ENCODE assay signal across 25 mouse cellular contexts in the genomic region with DNA sequence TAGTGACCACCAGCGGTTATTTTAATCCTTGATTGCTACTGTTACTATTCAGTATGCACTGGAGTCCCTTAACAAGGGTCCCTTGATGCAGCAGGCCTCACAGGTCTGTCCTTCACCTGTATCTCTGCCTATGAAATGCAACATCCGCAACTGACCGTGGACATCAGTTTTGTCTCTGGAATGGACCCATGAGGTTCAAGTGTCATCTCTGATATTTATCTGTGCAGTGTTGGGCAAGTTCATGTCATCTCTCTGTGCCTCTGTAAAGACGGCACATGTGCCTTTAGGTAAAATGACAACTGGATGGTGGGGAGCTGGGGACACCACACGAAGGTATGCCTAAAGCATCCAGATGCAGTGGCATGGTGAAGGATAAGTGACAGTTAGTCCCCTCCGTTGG.
DNase-seq lines count a peak whose midpoint lies in the region; ATAC-seq lines count a peak whose summit lies in the region.
"Had no signal": no experiment of that assay in that cellular context is flagged by ENCODE, and none has a peak within 500 bp of the region (broad histone marks: within the 10 kb centered on the region; RNA-seq: fewer than 3 reads in every experiment).

No protein-coding gene starts in this region.

- DNase-seq in heart, adult 11 months: peak; percentile 82
- no peak for DNase-seq in heart, adult 9 months (ENCODE audit: low spot score in 2 of 2)
- DNase-seq in hindbrain, embryonic 14.5 days (ENCODE audit: low spot score): no peak
- DNase-seq in midbrain, embryonic 14.5 days: no peak
- DNase-seq in urinary bladder, adult 2 months (ENCODE audit: low spot score): no peak
- DNase-seq: adrenal gland, adult 8-10 months; cerebellum, adult 11-12 months; cerebellum, adult 8-10 months; cerebellum, postnatal 10 days; cerebellum, postnatal 36 days; embryo, embryonic 11 days; gastrocnemius, postnatal 10 days; heart, adult 18-20 months; heart, postnatal 14 days; heart, postnatal 4 days had no signal

- no peaks in the 10 kb centered on the region for H3K27me3 ChIP-seq in hindbrain, embryonic 13.5 days
- no peaks in the 10 kb centered on the region for H3K27me3 ChIP-seq in hindbrain, embryonic 14.5 days (ENCODE audit: control insufficient read depth, insufficient read depth, low read length)
- H3K27me3 ChIP-seq in midbrain, embryonic 14.5 days (ENCODE audit: control insufficient read depth, insufficient read depth, low read length): no peaks in the 10 kb centered on the region
- 0 out of 2 replicates have a peak, but pooled peaks cover 3% of the 10 kb centered on the region for H3K27me3 ChIP-seq in midbrain, embryonic 13.5 days
- H3K27me3 ChIP-seq: forebrain, embryonic 13.5 days; heart, embryonic 13.5 days had no signal

- H3K9ac ChIP-seq in hindbrain, embryonic 13.5 days: 0 out of 2 replicates have a peak overlapping the region, but pooled peaks have one; percentile 5
- H3K9ac ChIP-seq in hindbrain, embryonic 14.5 days: no peak overlapping the region
- H3K9ac ChIP-seq in midbrain, embryonic 14.5 days (replicated peaks; ENCODE audit: low read length): no peak overlapping the region
- no peak overlapping the region for H3K9ac ChIP-seq in midbrain, embryonic 13.5 days (replicated peaks)
- H3K9ac ChIP-seq: forebrain, embryonic 13.5 days; heart, embryonic 13.5 days had no signal

- no peak overlapping the region for H3K4me2 ChIP-seq in hindbrain, embryonic 13.5 days
- H3K4me2 ChIP-seq in hindbrain, embryonic 14.5 days (replicated peaks): no peak overlapping the region
- no peak overlapping the region for H3K4me2 ChIP-seq in midbrain, embryonic 14.5 days (ENCODE audit: low read length)
- H3K4me2 ChIP-seq in midbrain, embryonic 13.5 days (replicated peaks): no peak overlapping the region
- H3K4me2 ChIP-seq: forebrain, embryonic 13.5 days; heart, embryonic 13.5 days had no signal

- peaks cover 42% of the 10 kb centered on the region for H3K4me1 ChIP-seq in hindbrain, embryonic 13.5 days (replicated peaks)
- peaks cover 19% of the 10 kb centered on the region for H3K4me1 ChIP-seq in hindbrain, embryonic 14.5 days (replicated peaks; ENCODE audit: control insufficient read depth, insufficient read depth, low read length)
- peaks cover 18% of the 10 kb centered on the region for H3K4me1 ChIP-seq in midbrain, embryonic 14.5 days (ENCODE audit: control insufficient read depth, insufficient read depth, low read length)
- peaks cover 22% of the 10 kb centered on the region for H3K4me1 ChIP-seq in midbrain, embryonic 13.5 days (replicated peaks)

- H3K9me3 ChIP-seq in hindbrain, embryonic 13.5 days: no peaks in the 10 kb centered on the region
- H3K9me3 ChIP-seq in hindbrain, embryonic 14.5 days (ENCODE audit: control insufficient read depth, low read length): no peaks in the 10 kb centered on the region
- H3K9me3 ChIP-seq in midbrain, embryonic 14.5 days (ENCODE audit: control insufficient read depth, low read length): no peaks in the 10 kb centered on the region
- no peaks in the 10 kb centered on the region for H3K9me3 ChIP-seq in midbrain, embryonic 13.5 days
- H3K9me3 ChIP-seq: forebrain, embryonic 10.5 days; forebrain, embryonic 13.5 days; heart, embryonic 10.5 days; heart, embryonic 13.5 days had no signal

- ATAC-seq in hindbrain, embryonic 13.5 days (ENCODE audit: low FRiP score): no peak
- no peak for ATAC-seq in hindbrain, embryonic 14.5 days (ENCODE audit: low FRiP score)
- no peak for ATAC-seq in midbrain, embryonic 14.5 days (ENCODE audit: low FRiP score, low TSS enrichment)
- ATAC-seq in midbrain, embryonic 13.5 days: no peak
- ATAC-seq: activated CD4-positive, CD25-positive, alpha-beta regulatory T cell, adult 4 months; forebrain, embryonic 13.5 days; forebrain, embryonic 16.5 days; hindbrain, postnatal 0 days; inflammation-experienced regulatory T-cells, adult 6 months had no signal

- H3K36me3 ChIP-seq in hindbrain, embryonic 13.5 days: no peaks in the 10 kb centered on the region
- H3K36me3 ChIP-seq in hindbrain, embryonic 14.5 days (replicated peaks; ENCODE audit: control insufficient read depth, insufficient read depth): no peaks in the 10 kb centered on the region
- H3K36me3 ChIP-seq in midbrain, embryonic 14.5 days (ENCODE audit: control insufficient read depth, insufficient read depth, low read length): no peaks in the 10 kb centered on the region
- H3K36me3 ChIP-seq in midbrain, embryonic 13.5 days: no peaks in the 10 kb centered on the region
- H3K36me3 ChIP-seq: forebrain, embryonic 10.5 days; heart, embryonic 10.5 days; heart, embryonic 13.5 days had no signal

- 85% methylated on average over 6 of the region's 6 CpGs for WGBS in hindbrain, embryonic 13.5 days
- 83% methylated on average over 6 of the region's 6 CpGs for WGBS in hindbrain, embryonic 14.5 days
- WGBS in midbrain, embryonic 14.5 days: 69% methylated on average over 6 of the region's 6 CpGs
- 80% methylated on average over 6 of the region's 6 CpGs for WGBS in midbrain, embryonic 13.5 days

- H3K27ac ChIP-seq in hindbrain, embryonic 13.5 days: 0 out of 2 replicates have a peak overlapping the region, but pooled peaks have one; percentile 0
- H3K27ac ChIP-seq in hindbrain, embryonic 14.5 days: no peak overlapping the region
- 0 out of 2 replicates have a peak overlapping the region, but pooled peaks have one; percentile 37 for H3K27ac ChIP-seq in midbrain, embryonic 14.5 days (replicated peaks; ENCODE audit: low read depth, low read length)
- no peak overlapping the region for H3K27ac ChIP-seq in midbrain, embryonic 13.5 days
- H3K27ac ChIP-seq: forebrain, embryonic 10.5 days; forebrain, embryonic 13.5 days; heart, embryonic 10.5 days; heart, embryonic 13.5 days; hindbrain, postnatal 0 days had no signal

- H3K4me3 ChIP-seq in hindbrain, embryonic 13.5 days: no peak overlapping the region
- no peak overlapping the region for H3K4me3 ChIP-seq in hindbrain, embryonic 14.5 days (replicated peaks; ENCODE audit: low read length)
- H3K4me3 ChIP-seq in midbrain, embryonic 14.5 days (replicated peaks; ENCODE audit: low read depth, low read length): no peak overlapping the region
- no peak overlapping the region for H3K4me3 ChIP-seq in midbrain, embryonic 13.5 days (replicated peaks)
- H3K4me3 ChIP-seq: forebrain, embryonic 10.5 days; forebrain, embryonic 13.5 days; heart, embryonic 10.5 days; heart, embryonic 13.5 days had no signal

Comparison
In these comparisons a context has a peak if more than half of its experiments do, and no peak if none do; other contexts are left out.
1. H3K27ac ChIP-seq: peak in hindbrain, embryonic 13.5 days (single experiment) and midbrain, embryonic 14.5 days (single experiment); none in hindbrain, embryonic 14.5 days (single experiment) and midbrain, embryonic 13.5 days (single experiment).